Mouse (Mus musculus) 3T3-L1 (cell line): ENCODE data around the gene Kalrn.
A peak's percentile ranks its signal among the peaks of the same experiment; 100 is the strongest.

Experiments used
- DNase-seq: peaks from one replicate; pipeline ENCODE4 v3.0.0-alpha.2; 2015; ENCODE audit warnings: low read depth, low spot score

Kalrn gene

DNA sequence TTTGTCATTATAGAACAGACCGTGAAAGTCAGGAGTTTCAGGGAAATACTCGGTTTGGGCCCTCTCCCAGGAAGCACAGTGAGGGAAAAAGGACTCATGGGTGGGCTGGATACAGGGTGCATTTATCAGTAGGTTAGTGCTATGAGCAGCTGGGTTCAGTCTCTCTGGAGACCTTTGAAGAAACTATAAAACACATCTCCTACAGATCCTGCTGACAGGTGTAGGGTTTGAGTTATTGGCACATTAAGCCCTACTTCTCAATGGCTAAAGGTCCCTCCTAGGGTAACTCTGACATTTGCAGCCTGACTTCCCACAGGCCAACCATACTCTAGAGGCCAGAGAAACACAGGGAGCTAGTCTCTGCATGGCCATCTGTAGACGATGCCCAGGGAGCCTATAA lies 256.2 kb downstream of the Kalrn start:
- no peak for DNase-seq

DNA sequence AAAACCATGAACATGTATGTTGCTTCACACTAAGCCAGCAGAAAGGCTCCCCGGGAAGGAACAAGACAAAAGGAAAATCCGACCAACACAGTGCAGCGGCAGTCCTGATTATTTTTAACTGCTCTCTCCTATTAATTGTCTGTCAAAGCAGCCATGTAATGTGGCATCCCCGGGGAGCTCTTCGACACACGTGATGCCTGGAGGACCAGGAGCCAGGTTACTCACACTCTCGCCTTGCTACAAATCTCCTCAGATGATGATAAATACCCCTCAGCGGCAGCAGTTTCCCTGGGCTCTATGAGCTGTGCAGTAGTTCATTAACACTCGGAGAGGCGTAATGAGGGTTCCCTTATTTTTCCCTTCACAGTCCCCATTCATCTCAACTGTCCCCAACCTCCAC lies 257.1 kb downstream of the Kalrn start:
- no peak for DNase-seq

DNA sequence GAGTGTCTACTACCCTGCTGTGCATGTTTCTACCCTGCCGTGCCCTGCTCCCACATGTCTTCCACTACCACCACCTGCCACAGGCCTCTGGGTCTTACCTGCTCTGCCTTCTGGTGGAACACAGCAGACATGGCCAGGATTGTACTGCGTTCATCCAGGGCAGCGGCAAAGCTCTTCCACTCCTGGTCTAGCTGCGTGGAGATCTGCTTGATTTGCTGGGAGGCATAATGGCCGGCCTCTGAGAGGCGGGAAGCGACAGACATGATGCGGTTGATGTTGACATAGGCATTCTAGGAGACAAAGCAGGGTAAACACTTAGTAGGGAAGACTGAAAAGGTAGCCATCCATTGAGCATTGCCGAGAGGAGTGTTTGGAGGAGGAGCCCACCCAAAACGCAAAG lies 259.3 kb downstream of the Kalrn start:
- DNase-seq, result no peak

DNA sequence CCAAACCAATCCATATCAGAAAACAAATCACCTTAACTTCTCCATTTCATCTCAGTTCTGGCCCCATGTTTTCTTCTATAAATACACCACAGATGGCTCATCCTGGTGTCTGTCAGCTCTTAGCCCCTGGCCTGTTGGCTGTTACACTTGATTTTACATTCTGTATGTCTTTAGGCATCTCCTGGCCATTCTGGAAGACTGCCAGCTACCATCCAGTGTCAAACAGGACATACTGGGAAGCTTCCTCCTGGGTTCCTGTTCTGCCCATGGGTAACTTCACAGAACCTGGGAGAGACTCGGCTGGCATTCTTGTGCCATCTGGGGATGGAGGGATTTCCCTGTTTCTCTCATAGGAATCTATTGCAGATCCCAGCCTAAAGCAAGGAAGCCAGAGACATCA lies 261.8 kb downstream of the Kalrn start:
- no peak for DNase-seq

DNA sequence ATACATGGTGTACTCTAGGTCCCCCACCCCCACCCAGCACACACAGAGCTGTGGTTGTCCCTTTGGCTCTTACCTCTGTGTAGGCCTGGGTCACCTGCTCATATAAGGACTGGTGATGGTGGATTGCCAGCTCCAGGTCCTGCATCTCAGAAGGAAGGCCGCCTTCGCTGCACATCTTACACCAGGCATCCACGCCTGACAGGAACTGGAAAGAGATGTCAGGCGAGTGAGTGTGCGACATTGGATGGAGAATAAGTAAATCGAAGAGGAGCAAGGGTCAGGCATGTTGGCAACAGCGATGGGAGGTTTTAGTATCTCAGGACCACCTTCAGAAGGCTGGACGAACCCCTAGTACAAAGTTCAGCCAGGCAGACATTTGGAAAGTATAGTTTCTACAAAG lies 263.0 kb downstream of the Kalrn start:
- DNase-seq, result no peak

DNA sequence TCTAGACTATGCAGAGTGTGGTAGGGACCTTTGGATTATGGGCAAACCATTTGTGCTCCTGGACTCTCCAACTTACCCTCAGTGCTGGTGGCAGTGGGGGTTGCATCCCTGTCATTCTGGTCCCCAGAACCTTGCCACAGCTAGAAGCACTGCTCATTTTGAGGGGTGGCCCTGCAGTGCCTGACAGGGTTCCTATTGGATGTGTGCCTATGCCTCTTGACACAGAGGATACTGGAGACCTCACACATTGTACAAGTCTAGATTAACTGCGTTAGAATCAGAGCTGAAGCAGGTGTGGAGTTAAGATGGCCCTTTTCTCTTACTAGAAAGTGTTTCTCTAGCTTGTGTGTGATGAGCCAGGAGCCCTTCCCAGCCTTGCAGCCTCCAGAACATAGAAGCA lies 265.0 kb downstream of the Kalrn start:
- no peak for DNase-seq

DNA sequence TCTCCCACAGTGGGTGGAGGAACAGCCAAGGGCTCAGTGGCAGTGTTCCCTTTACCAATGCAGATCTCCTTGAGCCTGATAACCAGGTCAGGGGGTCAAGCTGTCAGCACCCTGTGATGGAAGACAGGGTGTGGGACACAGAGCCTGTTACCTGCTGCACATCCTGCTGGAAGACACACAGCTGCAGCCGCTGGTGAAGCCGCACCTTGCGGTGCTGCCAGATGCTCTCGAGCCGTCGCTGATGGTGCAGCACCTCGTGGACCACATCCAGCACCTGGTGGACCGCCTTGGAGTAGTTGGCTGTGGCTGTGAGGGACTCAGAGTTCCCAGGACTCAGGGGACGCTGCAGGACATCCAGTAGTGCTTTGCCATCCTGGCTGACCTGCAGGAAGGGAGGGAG lies 265.9 kb downstream of the Kalrn start:
- no peak for DNase-seq

DNA sequence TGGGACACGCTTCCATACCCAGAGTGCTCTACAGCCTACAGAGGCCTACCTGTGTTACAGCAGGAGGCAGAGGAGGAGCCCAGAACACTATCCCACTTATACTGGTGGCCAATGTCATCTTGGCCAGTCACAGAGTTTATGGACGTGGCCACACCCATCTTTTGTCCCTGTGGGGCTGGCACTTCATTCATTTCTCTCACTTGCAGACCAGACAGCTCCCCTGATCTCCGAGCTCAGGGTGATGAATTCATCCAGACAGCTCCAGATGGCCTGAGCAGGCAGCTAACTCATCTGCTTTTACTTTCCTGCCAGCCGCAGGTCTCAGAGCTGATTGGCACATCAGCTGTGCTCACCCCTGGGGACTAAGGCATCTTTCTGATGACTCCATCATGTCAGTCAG lies 267.7 kb downstream of the Kalrn start:
- no peak for DNase-seq

DNA sequence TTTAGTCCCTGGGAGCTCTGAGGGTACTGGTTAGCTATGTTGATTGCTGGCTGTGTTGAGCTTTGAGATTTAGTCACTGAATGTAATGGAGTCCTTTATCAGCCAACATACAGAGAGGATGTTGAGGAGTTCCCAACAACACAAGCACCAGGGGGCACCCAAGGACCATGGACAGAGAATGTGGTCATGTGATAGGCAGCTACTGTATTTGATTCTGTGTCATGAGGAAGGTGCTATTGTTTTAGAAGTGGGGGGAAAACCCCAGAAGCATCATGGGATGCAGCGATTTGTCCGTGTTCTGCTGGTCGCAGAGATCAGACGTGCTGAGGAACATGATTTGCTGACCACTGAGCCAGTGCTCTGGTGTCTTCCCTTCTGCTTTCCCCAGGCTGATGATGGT lies 269.5 kb downstream of the Kalrn start:
- DNase-seq, result peak; percentile 62

DNA sequence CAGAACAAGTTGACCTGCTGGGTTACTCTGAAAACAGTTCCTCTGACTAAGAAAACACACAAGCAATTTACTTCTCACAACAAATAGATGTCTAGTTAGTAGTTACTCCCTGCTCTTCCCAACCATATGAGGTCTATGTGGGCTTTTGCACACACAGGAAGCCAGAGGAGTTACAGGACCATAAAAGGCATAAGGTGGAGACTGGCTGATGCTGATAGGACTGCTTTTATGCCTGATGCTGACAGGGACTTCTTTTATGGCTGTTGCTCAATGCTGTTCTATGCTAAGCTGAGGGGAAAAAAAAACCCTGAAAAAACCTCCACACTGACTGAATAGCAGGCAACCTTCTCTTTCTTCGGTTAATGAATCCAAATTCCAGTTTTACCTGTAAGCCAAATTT lies 270.8 kb downstream of the Kalrn start:
- DNase-seq, result no peak

DNA sequence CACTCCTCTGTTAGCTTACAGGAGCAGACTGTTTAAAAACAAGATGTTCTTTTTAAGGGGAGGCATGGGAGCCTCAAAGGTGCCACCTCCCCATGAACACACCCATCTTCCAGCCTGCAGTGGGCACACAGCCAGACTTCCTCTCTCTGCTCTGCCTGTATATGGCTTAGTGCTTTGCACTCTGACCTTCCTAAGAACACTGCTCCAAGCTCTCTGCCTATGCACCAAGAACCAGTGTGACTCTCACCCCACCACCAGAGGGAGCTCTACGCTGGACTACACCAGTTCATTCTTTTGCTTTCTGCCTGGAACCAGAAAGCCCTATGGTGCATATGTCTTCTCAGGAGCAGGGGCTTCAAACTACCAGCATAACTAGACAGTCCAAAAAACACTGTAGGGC lies 271.3 kb downstream of the Kalrn start:
- DNase-seq, result peak; percentile 19

DNA sequence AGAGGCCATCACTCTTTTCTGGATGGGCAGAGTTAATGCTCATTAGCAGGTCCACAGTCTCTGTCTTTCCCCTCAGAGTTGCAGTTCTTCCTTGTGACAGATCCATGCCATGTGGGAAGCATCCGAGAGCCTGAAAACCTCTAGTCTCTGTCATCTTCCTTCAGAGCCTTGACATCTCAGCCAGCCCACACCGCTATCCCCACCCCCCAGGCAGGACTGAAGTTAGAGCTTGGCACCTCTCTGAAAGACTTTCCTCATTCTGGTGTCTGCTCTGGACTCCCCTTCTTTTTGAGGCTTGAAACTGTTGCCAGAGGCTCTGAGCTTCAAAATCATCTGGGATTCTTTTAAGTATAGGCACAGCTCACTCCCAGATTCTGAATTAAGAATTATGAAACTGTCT lies 274.1 kb downstream of the Kalrn start:
- no peak for DNase-seq

DNA sequence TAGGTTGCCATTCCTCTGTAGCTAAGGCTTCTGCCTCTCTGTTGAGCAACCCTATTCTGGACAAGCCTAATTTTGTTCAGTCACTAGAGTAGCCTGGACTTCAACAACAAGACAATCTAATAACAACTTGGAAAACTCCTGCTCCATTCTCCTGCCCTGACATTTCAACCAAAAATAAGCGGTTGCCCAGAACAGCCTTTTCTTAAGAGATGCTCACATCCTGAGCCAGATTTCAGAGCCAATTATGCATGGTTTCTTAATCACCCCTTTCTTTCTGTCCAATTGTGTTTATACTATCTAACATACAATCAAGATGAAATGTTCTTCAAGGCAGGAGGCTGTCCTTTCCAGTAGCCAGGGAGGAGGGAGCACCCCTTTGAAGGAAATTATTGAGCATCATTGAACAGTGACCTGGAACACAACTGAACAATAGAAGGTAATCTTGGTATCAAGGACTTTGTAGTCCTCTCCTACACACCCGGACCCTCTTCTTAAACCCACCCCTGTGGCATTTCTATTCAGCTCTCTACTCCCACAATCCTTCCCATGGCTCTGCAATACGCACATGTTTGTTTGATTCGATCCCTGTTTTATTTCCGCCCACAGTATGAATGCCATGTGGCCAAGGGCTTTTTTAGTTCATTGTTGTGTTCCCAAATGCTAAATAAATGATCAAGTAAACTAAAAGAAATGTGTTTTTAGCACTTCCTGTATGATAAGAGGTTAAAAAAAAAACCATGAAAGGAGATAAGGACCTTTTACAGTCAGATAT lies 275.2 kb downstream of the Kalrn start:
- no peak for DNase-seq

DNA sequence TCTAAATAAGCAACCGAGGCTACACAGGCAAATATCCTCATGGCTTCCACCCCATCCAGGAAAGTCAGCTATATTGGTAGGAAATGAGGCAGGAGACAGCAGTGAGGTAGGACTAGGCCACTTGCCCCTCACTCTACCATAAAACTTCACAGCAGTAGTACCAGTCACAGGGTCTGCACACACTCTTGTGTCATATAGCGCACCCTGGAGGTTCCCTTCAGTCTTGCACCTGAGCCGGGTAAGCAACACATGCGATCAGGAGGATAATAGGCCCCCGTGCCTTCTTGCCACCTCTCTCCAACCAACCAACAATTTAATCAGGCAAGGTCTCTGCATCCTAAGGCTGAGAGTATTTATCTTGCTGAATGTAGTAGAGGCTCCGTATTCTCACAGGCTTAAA lies 278.8 kb downstream of the Kalrn start:
- DNase-seq, result peak; percentile 14

DNA sequence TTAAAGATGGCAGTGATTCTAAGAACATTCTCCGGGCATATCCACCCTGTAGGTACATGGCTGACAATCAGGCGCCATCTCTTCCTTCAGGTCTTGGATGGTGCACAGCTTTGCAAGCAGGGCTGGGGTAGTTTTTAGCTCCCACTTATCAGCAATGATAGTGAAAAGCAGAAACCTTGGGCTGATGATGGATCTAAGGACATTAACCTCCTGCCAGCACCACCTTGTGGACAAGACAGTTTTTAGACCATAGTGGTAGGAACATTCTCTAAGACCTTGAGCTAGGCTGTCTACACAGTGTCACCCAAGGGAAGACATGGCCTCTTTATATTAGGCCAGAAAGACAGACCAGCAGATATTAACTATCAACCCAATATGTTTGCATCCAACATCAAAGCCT lies 279.7 kb downstream of the Kalrn start:
- peak; percentile 44 for DNase-seq

DNA sequence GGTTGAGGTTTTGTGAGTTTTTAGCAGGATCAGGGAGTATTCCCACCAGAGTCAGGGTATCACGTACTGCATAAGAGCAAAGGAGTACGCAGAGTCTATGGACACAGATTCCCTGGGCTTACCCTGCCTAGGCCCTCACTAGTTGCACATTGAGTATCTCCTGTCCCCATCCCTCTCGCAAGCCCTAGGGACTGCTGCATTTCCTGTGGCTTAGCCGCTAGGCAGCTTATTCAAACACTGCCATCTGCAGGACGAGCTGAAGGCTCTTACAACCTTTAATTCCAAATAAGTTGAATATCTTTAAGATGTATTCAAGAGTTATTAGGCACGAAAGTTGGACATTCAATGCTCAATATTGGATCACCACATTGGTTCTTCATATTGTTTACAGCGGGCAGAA lies 283.7 kb downstream of the Kalrn start:
- DNase-seq, result peak; percentile 30

DNA sequence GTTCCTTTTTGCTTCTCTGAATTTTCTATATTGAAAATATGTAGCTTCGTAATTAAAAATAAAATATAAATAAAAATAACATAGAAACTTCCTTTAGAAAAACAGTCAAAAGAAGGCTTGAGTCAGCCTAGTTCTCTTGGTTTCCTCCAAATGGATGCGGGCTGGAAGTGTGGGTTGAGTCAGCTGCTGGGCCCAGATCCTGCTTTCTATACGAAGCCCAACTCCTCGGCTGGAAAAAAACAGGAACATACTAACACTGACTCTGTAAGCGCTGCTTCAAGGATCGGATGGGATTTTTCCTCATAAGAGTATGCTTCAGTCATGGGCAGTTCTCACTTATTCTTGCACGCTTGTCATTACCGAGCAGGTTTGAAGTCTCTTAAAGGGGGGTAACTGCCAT lies 291.3 kb downstream of the Kalrn start:
- DNase-seq, result no peak

DNA sequence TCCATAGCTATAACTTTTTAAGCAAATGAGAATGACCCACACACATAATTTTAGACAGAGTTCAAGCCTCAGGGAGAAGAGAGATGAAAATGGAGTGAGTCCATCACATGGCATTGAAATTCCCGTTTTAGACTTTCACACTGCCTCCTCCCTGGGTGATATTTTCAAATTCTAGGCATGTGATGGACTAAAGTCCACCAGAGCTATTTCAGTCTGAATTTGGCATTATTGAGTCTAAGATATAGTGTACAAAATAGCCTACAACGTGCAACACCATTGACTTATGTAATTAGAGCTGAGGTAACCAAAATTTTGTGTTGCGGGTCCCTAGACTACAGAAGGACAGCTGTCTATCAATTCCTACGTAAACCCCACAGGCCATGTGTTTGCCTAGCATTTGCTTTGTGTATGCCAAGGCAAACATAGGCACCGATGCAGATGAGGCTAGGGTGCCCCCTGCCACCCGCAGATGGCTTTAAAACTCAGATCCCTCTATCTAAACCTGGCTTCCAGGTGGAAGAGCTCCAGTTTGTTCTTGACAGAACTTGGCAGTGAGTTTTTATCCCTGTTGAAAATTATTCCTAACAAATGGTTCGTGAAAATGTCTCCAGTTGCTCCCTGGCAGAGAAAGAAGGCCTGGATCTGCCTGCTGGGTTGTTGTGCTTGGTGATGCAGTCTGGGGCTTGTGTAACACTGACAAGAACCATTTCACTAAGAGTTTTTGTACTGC lies 293.5 kb downstream of the Kalrn start:
- DNase-seq, result no peak

DNA sequence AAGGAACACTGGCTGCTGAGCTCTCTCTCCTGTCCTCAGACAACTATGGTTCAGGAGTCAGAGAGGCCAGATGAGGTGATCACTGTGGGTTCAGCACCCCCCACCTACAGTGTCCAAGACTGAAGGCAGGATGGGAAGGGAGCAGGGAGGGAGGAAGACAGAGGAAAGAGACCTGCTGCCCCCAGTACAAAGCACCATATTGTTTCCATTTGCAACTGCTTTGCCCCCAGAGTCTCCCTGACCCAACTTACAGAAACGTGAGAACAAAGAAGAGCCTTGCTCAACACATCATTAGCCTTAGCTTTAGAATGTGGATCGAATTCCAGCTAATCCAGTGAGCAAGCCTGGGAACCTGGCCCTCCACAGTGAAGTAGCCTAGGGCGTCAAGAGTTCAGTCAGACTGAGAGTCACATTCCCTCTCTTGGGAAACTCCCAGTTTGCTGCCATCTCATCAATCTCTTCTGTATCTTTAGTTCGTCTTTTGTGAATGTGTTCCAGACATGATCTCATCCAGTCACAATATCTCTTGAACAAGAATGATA lies 295.0 kb downstream of the Kalrn start:
- peak; percentile 27 for DNase-seq

DNA sequence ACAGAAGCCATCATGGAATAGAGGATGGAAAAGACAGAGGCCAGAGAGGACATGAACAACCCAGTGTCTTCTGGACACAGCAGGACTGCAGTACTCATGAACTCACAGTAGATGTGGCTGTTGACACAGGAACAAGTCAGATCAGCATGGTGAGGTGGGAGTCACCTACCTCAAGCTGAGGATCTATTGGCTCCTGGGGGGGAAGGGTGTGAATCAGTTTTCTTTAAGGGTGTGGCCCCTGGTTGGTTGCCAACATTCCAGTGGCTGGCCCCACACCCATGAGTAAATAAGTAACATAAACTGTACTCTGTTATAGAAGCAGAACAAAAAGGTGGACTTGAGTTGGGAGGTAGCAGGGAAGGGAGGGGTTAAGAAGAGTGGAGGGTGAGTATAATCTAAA lies 298.7 kb downstream of the Kalrn start:
- DNase-seq, result peak; percentile 63

DNA sequence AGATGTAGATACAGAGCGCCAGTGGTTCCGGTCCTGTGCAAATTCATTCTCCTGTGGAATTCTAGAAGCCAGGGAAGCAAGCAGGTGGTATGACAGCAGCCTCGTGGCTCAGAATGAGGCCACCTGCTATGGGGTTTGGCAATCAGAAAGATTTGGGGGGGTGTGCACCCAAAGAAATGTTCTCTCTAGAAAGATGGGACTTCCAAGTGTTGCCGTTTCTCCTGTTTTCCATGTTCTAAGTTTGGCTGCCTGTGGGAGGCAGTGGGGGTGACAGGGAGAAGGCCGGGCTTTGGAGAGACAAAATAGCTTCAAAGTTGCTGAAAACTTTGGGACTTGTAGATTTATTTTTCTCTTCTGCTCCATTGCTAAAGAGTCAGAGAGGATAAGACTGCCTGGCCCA lies 301.9 kb downstream of the Kalrn start:
- no peak for DNase-seq

DNA sequence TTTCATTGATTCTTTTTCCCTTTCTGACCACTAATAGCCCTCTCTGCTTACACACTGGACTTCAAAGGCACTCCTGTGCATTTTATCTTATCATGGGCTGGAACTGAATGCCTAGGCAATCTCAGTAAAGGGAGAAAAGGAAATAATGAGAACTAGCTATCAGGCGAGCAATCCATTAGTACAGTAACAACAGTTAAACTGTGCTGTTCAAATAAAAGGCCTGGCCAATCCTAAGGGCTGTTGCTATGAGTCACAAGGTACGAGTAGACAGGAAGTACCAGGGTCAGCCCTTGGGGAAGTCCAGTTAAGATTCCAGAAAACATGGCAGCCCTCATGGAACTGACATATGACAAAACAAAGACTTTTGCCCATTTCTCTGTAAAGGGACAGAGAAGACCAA lies 302.7 kb downstream of the Kalrn start:
- peak; percentile 27 for DNase-seq

DNA sequence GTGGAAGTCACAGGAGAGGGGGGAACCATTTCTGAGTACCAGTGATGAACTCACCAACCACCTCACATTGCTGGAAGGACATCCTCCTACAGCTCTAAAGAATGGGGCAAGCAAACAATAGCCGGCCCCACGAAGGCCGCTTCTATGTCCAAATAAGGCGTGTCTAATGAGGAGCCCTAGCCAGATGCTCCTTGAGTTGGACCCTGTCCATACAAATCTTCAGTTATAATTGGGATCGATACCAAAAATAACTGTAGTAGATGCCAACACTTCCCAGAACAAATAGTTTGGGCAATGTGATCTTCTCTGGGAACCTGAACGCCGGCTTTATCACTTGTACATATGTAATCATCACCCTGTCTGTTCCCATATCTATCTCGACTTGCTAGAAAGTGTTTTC lies 303.7 kb downstream of the Kalrn start:
- DNase-seq, result no peak
